Mouse (Mus musculus) left cerebral cortex, adult 18-20 months (tissue): Measurements from ENCODE around the gene Slc29a3. TPM values are rescaled to one million over a fixed set of nuclear protein-coding genes. Genes with fewer than 3 reads are reported as not detected.

ENCODE experiments used
- DNase-seq, 2 experiments: peaks; one replicate each; pipeline ENCODE4 v3.0.0; 2021 to 2022; ENCODE audit warnings: low spot score in 2 of 2, mixed read lengths in 1 of 2
- total RNA-seq, 2 experiments: library from RNA; stranded (reverse); gene quantifications; 2 replicates each; pipeline ENCODE4 v1.2.3; 2021

Slc29a3 gene
- total RNA-seq, 2 experiments from 2014 or later, result 11.1 to 12.4 TPM

DNA sequence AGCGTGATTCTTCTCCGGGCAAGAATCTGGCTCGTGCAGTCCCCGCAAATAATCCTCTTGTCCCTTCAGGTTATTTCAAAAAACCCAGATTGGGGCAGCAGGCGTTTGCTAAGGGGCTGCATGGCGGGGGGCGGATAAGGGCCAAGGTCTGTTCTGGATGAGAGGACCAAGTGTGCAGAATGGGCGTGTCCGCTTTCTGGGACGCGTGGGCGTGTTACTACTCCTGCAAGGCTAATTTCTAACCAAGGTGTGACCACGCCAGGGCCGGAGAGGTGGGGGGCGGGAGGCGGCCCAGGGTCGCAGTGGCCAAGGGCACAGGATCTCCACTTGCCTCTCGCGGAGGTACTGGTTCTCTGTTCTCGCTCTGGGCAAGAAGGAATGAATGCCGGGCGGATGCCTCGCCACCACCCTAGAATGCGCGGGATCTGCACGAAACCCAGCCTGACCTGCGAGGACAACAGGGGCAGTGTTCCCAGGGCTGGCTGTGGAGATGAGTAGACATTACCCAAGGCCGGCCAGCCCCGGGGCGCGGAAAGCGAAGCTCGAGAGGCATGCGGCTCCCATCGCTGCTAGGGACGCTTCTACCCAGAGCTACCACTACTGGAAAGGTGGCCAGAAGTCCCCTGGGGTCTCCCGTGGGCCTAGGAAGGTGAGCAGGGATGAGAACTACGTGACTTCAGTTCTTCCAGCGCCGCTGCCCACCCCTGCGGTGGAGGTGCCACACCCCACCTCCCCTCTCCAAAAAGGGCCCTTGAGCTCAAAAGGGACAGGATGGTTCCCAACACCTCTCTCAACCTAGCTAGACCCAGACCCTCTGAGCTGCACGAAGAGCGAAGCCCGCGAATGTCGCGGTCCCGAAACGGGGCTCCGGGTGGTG lies 66.6 kb downstream of the Slc29a3 start:
- no peak for DNase-seq

DNA sequence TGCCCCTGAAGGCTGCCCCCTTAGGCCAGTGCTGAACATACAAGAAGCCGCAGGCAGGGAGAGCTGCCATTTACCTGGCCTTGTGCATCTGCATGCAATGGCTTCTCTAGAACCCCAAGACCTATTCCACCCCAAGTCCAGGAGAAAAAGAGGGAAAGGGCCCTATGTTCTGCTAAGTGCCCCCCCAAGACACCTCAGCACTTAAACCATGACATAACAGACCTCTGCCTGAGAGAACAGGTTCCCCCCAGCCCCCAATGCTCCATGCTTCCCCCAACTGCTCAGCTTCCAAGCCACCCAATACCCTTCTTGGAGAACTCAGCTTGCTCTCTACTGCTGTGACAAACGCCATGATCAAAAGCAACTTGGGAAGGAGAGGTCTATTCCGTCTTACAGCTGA lies 73.7 kb downstream of the Slc29a3 start:
- DNase-seq, result no peak

- DNase-seq, result no peak
Observed at GRCm38 (mm10) chr10:60677319-60677718, 75.3 kb downstream of the Slc29a3 start.

DNA sequence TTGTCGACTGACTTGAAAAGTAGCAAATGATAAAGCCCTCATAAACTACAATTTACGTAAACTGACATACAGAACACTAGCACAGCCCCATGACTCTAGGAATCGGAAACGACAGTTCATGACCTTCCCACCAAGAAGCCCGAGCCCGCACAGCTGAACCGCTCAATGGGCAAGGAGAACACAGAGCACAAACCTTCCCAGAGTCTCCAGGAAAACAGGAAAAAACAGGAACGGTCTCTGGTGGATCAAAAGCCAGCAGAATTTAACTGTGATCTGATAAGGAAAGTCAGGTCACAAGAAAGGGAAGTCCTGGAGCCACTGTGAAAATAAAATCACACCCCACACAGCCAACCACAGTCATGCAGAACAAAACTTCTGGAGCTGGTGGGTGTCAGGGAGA lies 82.4 kb downstream of the Slc29a3 start:
- no peak for DNase-seq

DNA sequence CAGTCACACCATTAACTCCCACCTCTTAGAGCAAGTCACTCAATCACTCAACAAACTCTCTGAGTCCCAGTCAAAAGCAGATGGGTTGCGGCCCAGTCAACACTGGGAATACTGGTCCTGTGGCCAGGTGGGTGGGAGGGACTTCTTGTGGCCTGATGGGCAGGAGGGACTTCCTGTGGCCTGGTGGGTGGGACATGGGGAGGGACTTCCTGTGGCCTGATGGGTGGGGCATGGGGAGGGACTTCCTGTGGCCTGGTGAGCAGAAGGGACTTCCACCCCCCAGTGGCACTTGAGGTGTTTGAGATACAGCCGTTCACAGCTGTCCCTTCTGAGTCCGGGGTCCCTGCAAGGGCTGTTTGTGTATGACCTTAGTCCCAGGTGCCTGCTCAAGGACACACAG lies 84.0 kb downstream of the Slc29a3 start:
- no peak for DNase-seq

Other genes starting within 250 kb of the Slc29a3 start
- gene Cdh23, start 56.3 kb downstream of the Slc29a3 start, total RNA-seq, result 1 to 10 TPM; 2.1 to 2.2 TPM
- gene Unc5b, start 78.8 kb upstream of the Slc29a3 start, total RNA-seq, result 10 to 100 TPM in 1 of 2 experiments, 1 to 10 TPM in 1; 9.3 to 10.3 TPM